ENCODE assay signal across 36 mouse cellular contexts in genomic region chr9:6317114-6317513, GRCm38 (mm10). TPM values are rescaled to one million over a fixed set of nuclear protein-coding genes. Genes with fewer than 3 reads are reported as not detected.
"Had no signal": no experiment of that assay in that cellular context is flagged by ENCODE, and none has a peak within 500 bp of the region (broad histone marks: within the 10 kb centered on the region; RNA-seq: fewer than 3 reads in every experiment).

No protein-coding gene starts in this region.

- H3K9me3 ChIP-seq: heart, embryonic 10.5 days; heart, embryonic 12.5 days; hindbrain, embryonic 10.5 days; hindbrain, embryonic 12.5 days; intestine, embryonic 15.5 days; kidney, embryonic 15.5 days; limb, embryonic 13.5 days; liver, embryonic 13.5 days had no signal

- H3K27ac ChIP-seq: gastrocnemius, adult 2 months; heart, embryonic 10.5 days; hindbrain, embryonic 10.5 days; hindbrain, embryonic 12.5 days; hindbrain, embryonic 14.5 days; intestine, embryonic 15.5 days; kidney, embryonic 15.5 days; layer of hippocampus, adult 2 months; left cerebral cortex, adult 2 months; limb, embryonic 13.5 days; liver, embryonic 13.5 days had no signal

- H3K4me1 ChIP-seq: heart, embryonic 10.5 days; heart, embryonic 12.5 days; hindbrain, embryonic 10.5 days; hindbrain, embryonic 12.5 days; intestine, embryonic 15.5 days; kidney, embryonic 15.5 days; limb, embryonic 13.5 days; liver, embryonic 13.5 days had no signal

- H3K4me2 ChIP-seq: heart, embryonic 12.5 days; hindbrain, embryonic 12.5 days; hindbrain, embryonic 14.5 days; intestine, embryonic 15.5 days; kidney, embryonic 15.5 days; limb, embryonic 13.5 days; liver, embryonic 11.5 days; liver, embryonic 13.5 days had no signal

- DNase-seq: gastrocnemius, adult 2 months; gastrocnemius, postnatal 10 days; gastrocnemius, postnatal 25 days; heart, adult 18-20 months; heart, postnatal 10 days; heart, postnatal 4 days; kidney, adult 18-20 months; kidney, adult 9 months; kidney, postnatal 10 days; kidney, postnatal 25 days; kidney, postnatal 4 days; liver; liver, embryonic 13.5 days had no signal

- ATAC-seq: hindbrain, embryonic 16.5 days; inflammation-experienced regulatory T-cells, adult 6 months; intestine, embryonic 15.5 days; intestine, postnatal 0 days had no signal

- H3K27me3 ChIP-seq: heart, embryonic 12.5 days; hindbrain, embryonic 12.5 days; intestine, embryonic 15.5 days; kidney, embryonic 15.5 days; limb, embryonic 13.5 days; liver, embryonic 13.5 days had no signal

- H3K36me3 ChIP-seq: heart, embryonic 10.5 days; heart, embryonic 12.5 days; hindbrain, embryonic 10.5 days; hindbrain, embryonic 12.5 days; intestine, embryonic 15.5 days; kidney, embryonic 15.5 days; limb, embryonic 13.5 days; liver, embryonic 13.5 days had no signal

- H3K9ac ChIP-seq: heart, embryonic 12.5 days; hindbrain, embryonic 12.5 days; hindbrain, embryonic 14.5 days; intestine, embryonic 15.5 days; kidney, embryonic 15.5 days; limb, embryonic 13.5 days; liver, embryonic 13.5 days had no signal

- H3K4me3 ChIP-seq: gastrocnemius, adult 2 months; heart, embryonic 10.5 days; heart, embryonic 12.5 days; hindbrain, embryonic 10.5 days; hindbrain, embryonic 12.5 days; intestine, embryonic 15.5 days; kidney, embryonic 15.5 days; layer of hippocampus, adult 2 months; left cerebral cortex, adult 2 months; limb, embryonic 13.5 days; liver, embryonic 13.5 days had no signal

RNA-seq across cellular contexts. Expression of gene Ddi1, which starts 47.5 kb away (rescaled TPM):
- total RNA-seq: gastrocnemius, adult 2 months; gastrocnemius, postnatal 10 days; gastrocnemius, postnatal 25 days; gastrocnemius, postnatal 4 days; granulocyte monocyte progenitor cell, adult 5-6 weeks; heart, adult 18-20 months; heart, adult 8-10 months; heart, postnatal 10 days; heart, postnatal 25 days; heart, postnatal 4 days; layer of hippocampus, adult 2 months; layer of hippocampus, postnatal 10 days; layer of hippocampus, postnatal 25 days; left cerebral cortex, adult 2 months; left cerebral cortex, postnatal 14 days; left cerebral cortex, postnatal 36 days had no signal
- polyA plus RNA-seq: frontal cortex, adult 2 months; hindbrain, embryonic 14.5 days; liver, embryonic 13.5 days had no signal
